Mouse (Mus musculus): Measurements from ENCODE around the gene Diras2.

DNA sequence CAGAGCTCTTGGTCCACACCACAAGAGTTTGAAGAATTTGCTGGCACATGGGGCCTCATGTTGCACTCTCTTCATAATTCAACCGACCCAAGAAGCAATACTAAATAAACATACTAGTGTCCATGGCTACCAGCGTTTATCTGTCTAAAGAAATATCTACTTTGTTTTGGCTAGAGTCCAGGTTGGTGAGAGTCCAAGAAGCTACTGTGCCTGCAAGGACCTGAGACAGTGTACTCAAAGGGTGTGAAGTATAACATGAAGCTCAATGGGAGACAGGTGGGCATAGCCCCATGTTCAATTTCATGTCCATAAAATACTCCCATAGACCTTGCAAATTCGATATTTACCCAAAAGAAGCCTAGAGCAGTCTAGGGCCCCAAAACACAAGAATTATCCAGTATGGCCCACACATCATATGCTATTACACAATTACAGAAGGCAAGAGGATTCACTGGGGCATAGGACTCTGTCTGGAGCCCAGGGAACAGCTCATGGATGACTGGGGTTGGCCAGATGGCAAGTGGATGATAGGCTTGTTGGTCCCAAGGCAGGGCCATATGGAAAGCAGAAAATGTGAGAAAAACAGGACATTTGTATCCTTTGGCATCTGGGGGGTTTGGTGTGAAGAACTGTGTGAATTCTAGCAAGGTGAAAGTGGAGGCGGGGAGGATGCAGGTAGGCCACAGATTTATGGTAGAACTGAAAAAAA is 20.8 kb downstream of the Diras2 start:
- TF ChIP-seq ZC3H11A (IDR thresholded peaks at IDR 0.05; ENCODE audit: borderline replicate concordance, low read depth, low read length) (no peak), ZNF384 (IDR thresholded peaks at IDR 0.05; ENCODE audit: low read depth, low read length) (no peak), CHD2 (IDR thresholded peaks at IDR 0.05; ENCODE audit: low read depth, low read length) (no peak), HCFC1 (IDR thresholded peaks at IDR 0.05; ENCODE audit: borderline replicate concordance, insufficient read depth, low read length) (no peak)

Data from ES-E14 (cell line).